Mouse (Mus musculus): ENCODE measurements around the gene Mrpl38.
"Not testable (repeated sequence)": the region's sequence is repeated elsewhere in the genome, so short reads cannot be mapped to it uniquely, and the experiment has no call there.

Mrpl38 gene

GRCm38 (mm10) chr11:116095573-116095972, 43.1 kb downstream of the Mrpl38 start:
- no peak for DNase-seq (ENCODE audit: low read depth, low spot score)

GRCm38 (mm10) chr11:116093771-116094565, 44.7 kb downstream of the Mrpl38 start:
- DNase-seq (ENCODE audit: low read depth, low spot score): no peak

DNA sequence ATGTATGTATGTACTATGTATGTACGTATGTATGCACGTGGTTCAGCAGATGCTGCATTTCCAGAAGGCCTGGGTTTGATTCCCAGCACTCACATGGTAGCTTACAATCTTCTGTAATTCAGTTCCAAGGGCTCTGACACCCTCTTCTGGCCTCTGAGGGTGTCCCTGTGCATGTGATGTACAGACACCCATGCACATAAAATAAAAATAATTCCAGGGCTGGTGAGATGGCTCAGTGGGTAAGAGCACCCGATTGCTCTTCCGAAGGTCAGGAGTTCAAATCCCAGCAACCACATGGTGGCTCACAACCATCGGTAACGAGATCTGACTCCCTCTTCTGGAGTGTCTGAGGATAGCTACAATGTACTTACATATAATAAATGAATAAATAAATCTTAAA, 45.7 kb downstream of the Mrpl38 start:
- not testable (repeated sequence) for DNase-seq (ENCODE audit: low read depth, low spot score)

GRCm38 (mm10) chr11:116091591-116091990, 47.1 kb downstream of the Mrpl38 start:
- no peak for DNase-seq (ENCODE audit: low read depth, low spot score)

GRCm38 (mm10) chr11:116089545-116089944, 49.1 kb downstream of the Mrpl38 start:
- no peak for DNase-seq (ENCODE audit: low read depth, low spot score)

- DNase-seq (ENCODE audit: low read depth, low spot score): no peak
Observed at GRCm38 (mm10) chr11:116088741-116089394, 49.8 kb downstream of the Mrpl38 start.

- DNase-seq (ENCODE audit: low read depth, low spot score): no peak
Observed at GRCm38 (mm10) chr11:116088188-116088587, 50.5 kb downstream of the Mrpl38 start.

GRCm38 (mm10) chr11:116087194-116088130, 51.2 kb downstream of the Mrpl38 start:
- peak; percentile 66 for DNase-seq (ENCODE audit: low read depth, low spot score)

DNA sequence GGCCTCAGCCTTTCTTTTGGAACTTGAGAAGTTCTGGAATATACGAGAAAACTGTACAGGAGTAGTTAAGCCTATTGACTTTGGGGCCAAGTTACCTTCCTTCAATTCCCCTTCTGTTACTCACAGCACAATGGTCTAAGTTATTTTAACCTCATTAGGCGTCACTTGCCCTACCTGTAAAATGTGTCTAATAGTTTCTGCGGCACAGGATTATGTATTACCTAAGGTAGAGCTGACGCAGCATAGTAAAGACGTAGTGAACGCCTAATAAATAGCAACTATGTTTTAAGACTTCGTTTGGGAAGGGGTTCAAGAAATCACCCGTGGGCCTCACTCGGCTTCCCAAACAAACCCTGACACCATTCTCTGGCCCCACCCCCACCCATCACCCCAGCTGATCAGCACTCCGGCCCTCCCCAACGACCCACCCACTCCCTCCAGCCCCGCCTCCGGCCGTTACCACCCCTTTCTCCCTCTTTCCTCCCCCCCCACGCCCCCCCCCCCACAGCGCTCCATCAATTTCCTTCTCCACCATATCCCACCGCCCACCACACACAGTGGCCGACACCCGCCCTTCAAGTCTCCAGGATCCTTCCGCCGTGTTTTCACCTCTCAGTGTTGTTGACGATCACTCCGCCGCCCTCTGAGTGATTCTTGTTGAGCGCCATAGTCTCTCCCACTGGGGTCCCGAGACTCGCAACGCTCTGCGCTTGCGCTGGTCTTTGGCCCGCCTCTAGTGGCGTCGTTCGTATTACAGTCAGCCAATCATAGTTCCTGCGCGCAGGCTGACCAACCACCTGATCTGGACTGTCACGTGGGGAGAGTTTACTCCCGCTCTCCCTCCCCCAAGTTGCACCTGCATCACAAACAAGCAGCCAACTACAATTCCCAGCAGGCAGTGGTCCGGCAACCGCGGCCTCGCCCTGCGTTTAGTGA, 52.1 kb downstream of the Mrpl38 start, which contains the start of gene Wbp2:
Gene Wbp2 (minus strand): TSS at position 738 of the 936 bp plus-strand sequence.
- DNase-seq (ENCODE audit: low read depth, low spot score): peak; percentile 99

GRCm38 (mm10) chr11:116084166-116084565, 54.5 kb downstream of the Mrpl38 start:
- no peak for DNase-seq (ENCODE audit: low read depth, low spot score)

GRCm38 (mm10) chr11:116083096-116083672, 55.5 kb downstream of the Mrpl38 start:
- no peak for DNase-seq (ENCODE audit: low read depth, low spot score)

All from retina, postnatal 7 days (tissue).